Mouse (Mus musculus) heart, adult 2 months (tissue): ENCODE data around the gene Zfp715.

ENCODE experiments used
- CTCF ChIP-seq: fragments of 200-600 bp; IDR thresholded peaks from 2 replicates; pipeline ENCODE4 v1.8.1; 2022; ENCODE audit warnings: antibody characterized with exemption, mild to moderate bottlenecking, moderate library complexity
- POLR2A ChIP-seq: fragments of 200-500 bp; IDR thresholded peaks from 2 replicates; pipeline ENCODE4 v1.6.1; 2011; ENCODE audit warnings: mild to moderate bottlenecking, low read depth, low read length, control low read depth; ENCODE audit not compliant: insufficient read depth

DNA sequence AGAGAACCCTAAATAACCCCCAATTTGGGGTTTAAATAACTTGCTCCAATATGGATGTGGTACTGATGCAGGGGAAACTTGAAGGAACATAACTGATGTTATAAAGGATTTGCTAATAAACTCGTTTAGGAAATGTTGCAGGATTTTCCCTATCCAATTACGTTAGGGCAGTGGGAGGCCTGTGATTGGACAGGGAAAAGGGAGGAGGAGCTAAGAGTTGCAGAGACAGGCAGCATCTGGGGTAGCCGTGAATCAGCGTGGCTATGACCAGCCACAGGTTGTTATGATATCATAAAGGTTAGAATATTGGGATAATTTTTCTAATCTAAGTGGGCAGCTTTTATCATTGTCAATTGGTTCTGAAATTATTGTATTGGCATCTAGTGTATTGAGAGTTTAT is 15.0 kb upstream of the Zfp715 start:
- TF ChIP-seq POLR2A (no peak), CTCF (no peak)
